Mouse (Mus musculus) C2C12 (cell line): ENCODE data around the gene Gpr157.

Source experiments
- CEBPB ChIP-seq: IDR thresholded peaks from one replicate; pipeline ENCODE4 v1.6.1; 2011; ENCODE audit warnings: low read depth, mild to moderate bottlenecking, control low read depth, moderate library complexity
- CTCF ChIP-seq: IDR thresholded peaks from one replicate; pipeline ENCODE4 v1.5.1; 2011; ENCODE audit not compliant: control insufficient read depth, insufficient read depth, insufficient read length
- MAX ChIP-seq: IDR thresholded peaks from one replicate; pipeline ENCODE4 v1.6.1; 2011; ENCODE audit warnings: mild to moderate bottlenecking, control low read depth
- MYOD1 ChIP-seq: IDR thresholded peaks from one replicate; pipeline ENCODE4 v1.6.1; 2011; ENCODE audit warnings: low read depth; ENCODE audit not compliant: control insufficient read depth, insufficient read length

DNA sequence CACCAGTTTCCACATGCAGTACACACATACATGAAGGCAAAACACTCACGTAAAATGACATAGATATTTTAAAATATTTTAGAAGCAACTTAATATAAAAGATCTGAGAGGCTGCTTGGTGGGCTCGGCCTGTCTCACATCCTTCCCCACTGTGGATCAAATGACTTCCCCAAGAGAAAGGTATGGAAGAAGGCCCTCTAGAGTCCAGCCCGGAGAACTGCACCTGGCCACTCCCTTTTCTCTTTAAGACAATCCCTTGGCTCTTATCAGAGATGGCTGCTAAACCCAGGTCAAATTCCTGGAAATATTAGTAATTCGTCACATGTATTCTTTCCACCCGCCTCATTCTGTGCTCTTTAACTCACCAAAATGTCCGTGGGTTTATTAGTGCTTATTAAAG, 31.0 kb downstream of the Gpr157 start:
- TF ChIP-seq CTCF (no peak), MAX (no peak), CEBPB (no peak), MYOD1 (no peak)
